Mouse (Mus musculus): ENCODE results near the gene 1810030O07Rik. TPM values are rescaled to one million over a fixed set of nuclear protein-coding genes. Genes with fewer than 3 reads are reported as not detected.
"Not testable (repeated sequence)": the region's sequence is repeated elsewhere in the genome, so short reads cannot be mapped to it uniquely, and the experiment has no call there.

The 1810030O07Rik gene
- polyA plus RNA-seq, 1 experiment from 2014 or later, result 29.4 TPM

DNA sequence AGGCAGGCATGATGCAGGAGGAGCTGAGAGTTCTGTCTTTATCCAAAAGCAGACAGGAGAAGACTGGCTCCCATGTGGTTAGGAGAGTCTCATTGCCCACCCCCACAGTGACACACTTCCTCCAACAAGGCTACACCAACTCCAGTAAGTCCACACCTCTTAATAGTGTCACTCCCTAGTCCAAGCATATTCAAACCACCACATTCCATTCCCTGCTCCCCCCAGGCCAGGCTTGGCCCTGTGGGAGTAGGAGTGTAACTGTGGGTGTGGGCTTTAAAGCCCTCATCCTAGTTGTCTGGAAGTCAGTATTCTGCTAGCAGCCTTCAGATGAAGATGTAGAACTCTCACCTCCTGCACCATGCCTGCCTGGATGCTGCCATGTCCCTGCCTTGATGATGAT, 62.9 kb downstream of the 1810030O07Rik start:
- H3K27ac ChIP-seq; H3K27me3 ChIP-seq (ENCODE audit: insufficient read depth, poor library complexity, severe bottlenecking); H3K4me3 ChIP-seq; H3K9me3 ChIP-seq; DNase-seq (ENCODE audit: low spot score); H3K4me1 ChIP-seq (replicated peaks): not testable (repeated sequence)
- H3K36me3 ChIP-seq, result peaks cover 55% of the 10 kb centered on the region

Other genes with a start within 250 kb of the 1810030O07Rik start
- 69.0 and 73.1 TPM in 2 replicates for gene Atp6ap2, start 85.9 kb downstream of the 1810030O07Rik start, polyA plus RNA-seq (2016; fragmentation: Nextera tagmentation; extraction: Ambion mirVana)
- 11.1 and 11.5 TPM in 2 replicates for gene Med14, start 88.4 kb upstream of the 1810030O07Rik start, polyA plus RNA-seq (2016; fragmentation: Nextera tagmentation; extraction: Ambion mirVana)